Mouse (Mus musculus) ES-CJ7 (cell line): ENCODE measurements around the gene Cpsf6.
"Not testable (repeated sequence)": the region's sequence is repeated elsewhere in the genome, so short reads cannot be mapped to it uniquely, and the experiment has no call there.

Experiments
- DNase-seq: peaks from one replicate; pipeline ENCODE4 v3.0.0; 2011; ENCODE audit warnings: low read depth, low spot score

Gene Cpsf6

DNA sequence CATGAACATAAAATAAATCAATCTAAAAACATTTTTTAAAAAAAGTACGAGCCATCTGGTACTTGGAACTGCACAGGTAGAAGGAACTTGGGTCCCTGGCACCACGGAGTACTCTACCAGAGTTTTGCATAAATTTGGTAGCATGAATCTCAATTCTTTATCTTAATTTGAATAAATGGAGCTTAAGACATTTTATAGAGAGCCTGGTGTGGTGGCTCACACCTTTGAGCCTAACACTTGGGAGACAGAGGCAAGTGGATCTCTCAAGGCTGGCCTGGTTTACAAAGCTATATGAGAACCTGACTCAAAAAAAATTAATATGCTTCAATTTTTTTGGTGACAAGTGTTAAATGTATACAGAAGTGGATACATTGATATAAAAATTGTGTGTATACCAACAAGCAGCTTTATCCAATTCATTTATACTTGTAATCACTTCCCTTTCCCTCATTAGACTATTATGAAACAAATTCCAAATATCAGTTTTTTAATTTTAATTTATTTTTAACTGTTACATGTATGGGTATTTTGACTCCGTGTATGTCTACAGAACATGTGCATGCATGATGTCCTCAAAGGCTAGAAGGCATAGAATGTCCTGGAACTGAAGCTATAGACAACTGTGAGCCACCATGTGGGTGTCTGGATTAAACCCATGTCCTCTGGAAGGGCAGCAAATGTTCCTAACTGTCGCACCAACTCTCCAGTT, 20.6 kb upstream of the Cpsf6 start:
- DNase-seq, result no peak

DNA sequence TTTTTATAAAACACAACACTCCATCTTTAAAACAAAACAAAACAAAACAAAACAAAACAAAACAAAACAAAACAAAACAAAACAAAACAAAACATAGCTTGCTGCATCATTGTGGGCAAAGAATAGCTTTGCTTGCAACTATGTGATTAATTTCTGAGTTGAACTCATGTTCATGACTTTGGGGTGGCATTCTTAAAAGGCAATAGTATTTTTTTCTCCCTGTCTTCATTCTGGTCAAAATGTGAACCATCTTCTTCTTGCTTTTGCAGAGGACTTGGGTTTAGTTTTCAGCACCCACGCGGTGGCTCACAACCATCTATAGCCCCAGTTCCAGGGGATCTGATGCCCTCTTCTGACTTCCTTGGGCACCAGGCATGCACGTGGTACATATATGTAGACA, 20.0 kb upstream of the Cpsf6 start:
- no peak for DNase-seq

GRCm38 (mm10) chr10:117399196-117399595, 19.4 kb upstream of the Cpsf6 start:
- DNase-seq, result no peak

DNA sequence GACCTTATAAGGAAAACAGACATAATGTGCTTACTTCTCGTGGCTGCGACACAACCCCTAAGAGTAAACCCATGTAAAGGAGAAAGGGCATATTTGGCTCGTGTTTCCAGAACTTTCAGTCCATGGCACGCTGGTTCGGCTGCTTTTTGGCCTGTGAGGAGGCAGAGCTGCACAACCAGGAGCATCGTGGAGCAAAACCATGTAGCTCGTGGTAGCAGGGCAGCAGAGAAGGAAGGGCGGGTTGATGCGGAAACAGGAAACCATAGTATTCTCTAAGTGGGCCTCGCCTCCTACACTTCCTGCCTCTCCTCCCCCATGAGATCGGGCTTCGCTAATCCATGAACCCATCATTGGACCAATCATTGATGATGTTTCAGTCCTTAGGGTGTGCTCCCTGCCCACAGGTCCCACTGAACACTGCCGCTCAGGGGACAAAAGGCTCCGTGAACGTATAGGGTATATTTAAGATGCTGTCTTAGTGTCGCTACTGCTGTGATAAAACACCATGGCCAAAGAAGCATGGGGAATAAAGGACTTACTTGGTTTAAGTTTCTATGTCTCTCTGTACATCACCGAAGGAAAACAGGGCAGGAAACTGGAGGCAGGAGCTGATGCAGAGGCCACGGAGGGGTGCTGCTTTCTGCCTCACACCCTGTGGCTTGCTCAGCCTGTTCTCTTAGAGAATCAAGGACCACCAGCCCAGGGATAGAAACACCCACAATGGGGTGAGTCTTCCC, 18.4 kb upstream of the Cpsf6 start:
- peak; percentile 54 for DNase-seq

DNA sequence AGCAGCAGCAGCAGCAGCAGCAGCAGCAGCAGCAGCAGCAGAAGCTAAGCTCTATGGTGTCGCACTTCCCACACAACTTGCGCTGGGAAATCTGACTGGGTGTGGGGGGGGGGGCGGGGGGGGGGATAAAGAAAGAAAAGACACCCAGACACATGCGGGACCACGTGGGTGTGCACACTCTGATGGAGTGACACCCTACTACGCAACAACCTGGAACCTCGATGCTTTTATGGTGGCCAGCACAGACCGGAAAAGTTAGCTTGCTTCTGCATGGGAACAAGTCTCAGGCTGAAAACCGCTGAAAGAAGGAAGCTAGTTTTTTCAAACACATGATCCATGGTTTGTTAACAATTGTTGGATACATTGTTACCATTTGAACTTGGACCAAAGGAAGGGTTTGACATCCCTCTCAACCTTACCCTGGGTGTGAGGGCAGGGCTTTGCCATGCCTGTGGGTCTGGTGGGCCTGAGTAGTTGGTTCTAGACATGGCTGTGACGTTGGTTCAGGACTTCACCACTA, 17.4 kb upstream of the Cpsf6 start:
- DNase-seq, result no peak

DNA sequence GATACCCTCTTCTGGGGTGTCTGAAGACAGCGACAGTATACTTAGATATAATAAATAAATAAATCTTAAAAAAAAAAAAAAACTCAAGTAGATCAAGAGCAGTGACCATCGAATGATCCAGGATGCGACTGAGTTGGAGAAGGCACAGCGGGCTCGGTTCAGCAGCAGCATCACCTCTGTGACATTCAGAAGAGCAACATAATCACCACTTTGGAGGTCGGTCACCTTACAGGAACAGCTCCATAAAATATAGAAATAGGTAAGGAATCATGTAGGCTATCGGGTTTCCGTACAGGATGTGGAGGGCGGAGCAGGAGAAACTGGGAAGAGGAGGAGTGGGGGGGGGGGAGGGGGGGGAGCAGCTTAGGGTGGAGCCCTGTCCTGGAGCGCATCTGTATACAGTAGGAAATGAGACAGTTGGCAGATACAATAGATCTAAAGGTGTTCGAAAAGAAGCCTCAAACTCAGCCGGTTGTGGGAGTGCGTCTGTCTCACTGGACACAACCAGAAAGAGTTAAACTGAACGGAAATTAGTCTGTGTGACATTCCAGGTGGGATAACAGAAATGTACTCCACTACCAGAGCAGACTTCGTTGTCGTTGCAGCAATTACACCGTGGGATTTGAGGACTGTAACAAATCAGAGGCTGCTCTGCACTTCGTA, 16.7 kb upstream of the Cpsf6 start:
- DNase-seq, result peak; percentile 67

GRCm38 (mm10) chr10:117395801-117396200, 16.0 kb upstream of the Cpsf6 start:
- no peak for DNase-seq

GRCm38 (mm10) chr10:117394738-117395550, 15.1 kb upstream of the Cpsf6 start:
- DNase-seq, result no peak

- DNase-seq, result no peak
These were observed 14.1 kb upstream of the Cpsf6 start for GRCm38 (mm10) chr10:117393891-117394395.

DNA sequence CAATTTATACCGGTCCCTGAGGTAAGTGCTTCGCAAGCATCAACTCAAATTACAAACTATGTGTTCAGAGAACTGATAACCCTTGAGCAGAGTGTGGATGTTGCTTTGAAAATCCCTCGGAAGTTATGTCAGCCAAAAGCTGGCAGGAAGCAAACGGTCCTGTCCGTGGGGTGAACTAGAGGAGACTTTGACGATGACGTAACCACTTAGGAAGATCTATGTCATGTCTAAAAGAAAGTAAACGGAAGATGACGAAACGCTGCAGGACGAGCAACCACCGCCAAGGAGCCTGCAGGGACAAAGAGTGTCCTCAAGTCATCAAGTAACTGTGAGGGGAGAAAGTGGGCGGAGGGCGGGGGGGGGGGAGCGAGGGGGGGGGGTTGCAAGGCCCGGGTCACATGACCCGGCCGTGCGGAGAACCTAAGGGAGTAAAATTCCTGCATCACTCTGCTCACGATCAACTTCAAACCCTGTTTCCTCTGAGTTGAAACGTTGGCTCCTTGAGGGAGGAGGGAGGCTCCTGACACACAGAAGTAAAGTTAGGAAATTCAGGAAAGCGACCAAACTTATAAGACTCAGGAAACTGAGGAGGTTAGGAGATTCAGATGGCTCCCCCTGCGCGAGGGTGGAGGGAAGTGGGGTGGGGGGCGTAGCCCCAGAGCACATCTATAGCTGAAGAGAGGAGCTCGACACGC, 13.5 kb upstream of the Cpsf6 start:
- no peak for DNase-seq

DNA sequence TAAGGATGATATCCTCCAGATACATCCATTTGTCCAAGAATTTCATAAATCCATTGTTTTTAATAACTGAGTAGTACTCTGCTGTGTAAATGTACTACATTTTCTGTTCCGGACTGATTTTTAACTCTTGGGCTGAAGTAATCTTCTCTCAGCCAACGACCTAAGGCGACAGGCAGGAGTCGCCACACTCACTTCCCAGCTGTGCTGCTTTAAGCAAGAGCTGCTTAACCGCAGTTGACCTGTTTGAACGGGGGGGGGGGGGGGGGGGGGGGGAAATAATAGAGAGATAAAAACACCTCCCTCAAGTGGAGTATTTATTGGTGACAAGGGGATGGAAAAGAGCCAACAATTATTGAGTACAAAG, 13.0 kb upstream of the Cpsf6 start:
- DNase-seq, result no peak

GRCm38 (mm10) chr10:117392397-117392796, 12.6 kb upstream of the Cpsf6 start:
- not testable (repeated sequence) for DNase-seq

DNA sequence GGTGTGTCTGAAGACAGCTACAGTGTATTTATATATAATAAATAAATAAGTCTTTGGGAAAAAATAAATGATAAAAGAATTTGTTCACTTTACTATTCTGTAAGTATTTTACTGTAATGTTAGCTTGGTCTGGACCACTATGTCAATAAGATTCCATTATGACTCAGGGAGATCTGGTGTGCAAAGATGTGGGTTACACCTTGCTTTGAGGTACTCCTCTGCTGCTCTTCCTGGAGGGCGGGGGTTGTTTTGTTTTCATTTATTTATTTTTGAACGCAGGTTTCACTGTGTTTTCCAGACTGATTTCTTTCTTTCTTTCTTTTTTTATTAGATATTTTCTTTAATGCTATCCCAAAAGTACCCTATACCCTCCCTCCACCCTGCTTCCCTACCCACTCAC, 12.0 kb upstream of the Cpsf6 start:
- no peak for DNase-seq

DNA sequence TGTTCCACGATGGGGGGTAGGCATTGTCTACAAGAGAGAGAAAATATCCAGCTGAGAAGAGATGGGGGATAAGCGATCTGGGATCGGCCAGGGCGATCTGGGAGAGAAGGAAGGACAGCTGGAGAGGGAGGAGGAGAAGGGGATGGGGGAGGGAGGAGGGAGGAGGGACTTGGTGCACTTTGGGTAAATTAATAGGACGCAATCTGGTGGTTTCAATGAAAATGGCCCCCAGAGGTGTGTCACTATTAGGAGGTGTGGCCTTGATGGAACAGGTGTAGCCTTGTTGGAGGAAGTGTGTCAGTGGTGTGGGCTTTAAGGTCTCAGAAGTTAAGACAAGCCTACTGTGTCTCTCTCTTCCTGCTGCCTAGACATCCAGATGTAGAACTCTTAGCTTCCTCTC, 11.2 kb upstream of the Cpsf6 start:
- DNase-seq, result peak; percentile 67

- peak; percentile 87 for DNase-seq
These were observed 10.4 kb upstream of the Cpsf6 start for GRCm38 (mm10) chr10:117389904-117390875.

- DNase-seq, result no peak
These were observed 9.5 kb upstream of the Cpsf6 start for GRCm38 (mm10) chr10:117389371-117389740.

GRCm38 (mm10) chr10:117388637-117389370, 9.0 kb upstream of the Cpsf6 start:
- no peak for DNase-seq

GRCm38 (mm10) chr10:117387961-117388636, 8.3 kb upstream of the Cpsf6 start:
- not testable (repeated sequence) for DNase-seq
